In genomic region chr1:180359311-180359710, GRCm38 (mm10) we compare ENCODE assay signal across 15 mouse cellular contexts. TPM values are rescaled to one million over a fixed set of nuclear protein-coding genes. Genes with fewer than 3 reads are reported as not detected.
A peak's percentile ranks its signal among the peaks of the same experiment; 100 is the strongest.
DNase-seq lines count a peak whose midpoint lies in the region; ATAC-seq and TF ChIP-seq lines count a peak whose summit lies in the region.
"Had no signal": no experiment of that assay in that cellular context is flagged by ENCODE, and none has a peak within 500 bp of the region (broad histone marks: within the 10 kb centered on the region; RNA-seq: fewer than 3 reads in every experiment).

No protein-coding gene starts in this region.

- TF ChIP-seq POLR2A in thymus, adult 2 months (IDR thresholded peaks at IDR 0.05; ENCODE audit: control insufficient read depth, extremely low read depth, insufficient read depth, low read length, poor library complexity) = no peak

- H3K27me3 ChIP-seq in heart, embryonic 15.5 days = no peaks in the 10 kb centered on the region
- no peaks in the 10 kb centered on the region for H3K27me3 ChIP-seq in thymus, adult 2 months (ENCODE audit: control insufficient read depth, insufficient read depth, low read length)

- H3K9ac ChIP-seq in heart, embryonic 15.5 days = no peak overlapping the region

- no peak overlapping the region for H3K4me2 ChIP-seq in heart, embryonic 15.5 days

- H3K9me3 ChIP-seq in heart, embryonic 15.5 days (replicated peaks) = no peaks in the 10 kb centered on the region
- H3K9me3 ChIP-seq: embryonic facial prominence, embryonic 10.5 days; hindbrain, embryonic 10.5 days had no signal

- no peak for DNase-seq in heart, postnatal 4 days
- peak; percentile 56 for DNase-seq in thymus, adult 2 months
- no peak for DNase-seq in ovary, postnatal 14 days (ENCODE audit: low spot score)
- no peak for DNase-seq in left cerebral cortex, adult 18-20 months (ENCODE audit: low spot score in 2 of 2)
- no peak for DNase-seq in embryo, embryonic 11 days
- DNase-seq: cerebellum, postnatal 14 days; gastrocnemius, postnatal 36 days; right cerebral cortex, adult 18-20 months had no signal

- no peaks in the 10 kb centered on the region for H3K36me3 ChIP-seq in heart, embryonic 15.5 days
- no peaks in the 10 kb centered on the region for H3K36me3 ChIP-seq in thymus, adult 2 months (ENCODE audit: control insufficient read depth, insufficient read depth, low read length)
- H3K36me3 ChIP-seq: hindbrain, embryonic 10.5 days had no signal

- ATAC-seq in heart, embryonic 15.5 days (replicated peaks; ENCODE audit: insufficient number of reproducible peaks, insufficient read depth, low FRiP score, low read depth) = 0 out of 2 replicates have a peak, but pooled peaks have one; percentile 12
- ATAC-seq in CD4-positive, CD25-positive, alpha-beta regulatory T cell, adult 4 months = peak; percentile 49
- ATAC-seq: intestine, embryonic 16.5 days had no signal

- H3K27ac ChIP-seq in heart, embryonic 15.5 days = no peak overlapping the region
- H3K27ac ChIP-seq in brown adipose tissue, adult 24 weeks (replicated peaks; ENCODE audit: low read depth, low read length) = peak overlapping the region; percentile 53
- peak overlapping the region; percentile 79 for H3K27ac ChIP-seq in thymus, adult 2 months (ENCODE audit: control insufficient read depth, insufficient read depth, low read length)
- H3K27ac ChIP-seq: embryonic facial prominence, embryonic 10.5 days; hindbrain, embryonic 10.5 days had no signal

- WGBS in heart, embryonic 15.5 days = 61% methylated on average over 5 of the region's 5 CpGs
- WGBS in thymus, adult 2 months = 39% methylated on average over 5 of the region's 5 CpGs

- peaks cover 60% of the 10 kb centered on the region for H3K4me1 ChIP-seq in heart, embryonic 15.5 days (replicated peaks)
- peaks cover 63% of the 10 kb centered on the region for H3K4me1 ChIP-seq in brown adipose tissue, adult 24 weeks (ENCODE audit: control insufficient read depth, insufficient read depth, insufficient read length, low read length)
- peaks cover 73% of the 10 kb centered on the region for H3K4me1 ChIP-seq in thymus, adult 2 months (replicated peaks; ENCODE audit: control insufficient read depth, insufficient read depth, low read length)

- no peak for TF ChIP-seq CTCF in thymus, adult 2 months (IDR thresholded peaks at IDR 0.05; ENCODE audit: borderline replicate concordance, control insufficient read depth, extremely low read depth, insufficient read depth, low read length, poor library complexity)

- H3K4me3 ChIP-seq in heart, embryonic 15.5 days = no peak overlapping the region
- no peak overlapping the region for H3K4me3 ChIP-seq in brown adipose tissue, adult 24 weeks (ENCODE audit: insufficient read depth, low read depth, low read length)
- no peak overlapping the region for H3K4me3 ChIP-seq in thymus, adult 2 months (ENCODE audit: control insufficient read depth, insufficient read depth, low read length)
- H3K4me3 ChIP-seq: embryonic facial prominence, embryonic 10.5 days; erythroblast, embryonic 14.5 days; hindbrain, embryonic 10.5 days had no signal

RNA-seq across cellular contexts. Expression of gene Itpkb, which starts 29.0 kb away (rescaled TPM):
- 6.1 and 7.5 TPM in 2 replicates for polyA plus RNA-seq in heart, embryonic 15.5 days (2015; fragmentation: Nextera tagmentation; extraction: Ambion mirVana)
- total RNA-seq in heart, postnatal 4 days (2021) = 10 to 100 TPM; 62.2 to 67.2 TPM
- 10 to 100 TPM; 54.6 to 56.7 TPM for polyA plus RNA-seq in CD4-positive, CD25-positive, alpha-beta regulatory T cell, adult 4 months (2017; shearing (Covaris generic))
- 15.8 and 21.6 TPM in 2 replicates for polyA plus RNA-seq in brown adipose tissue, adult 24 weeks (2012; ENCODE audit: insufficient read depth, insufficient read length, missing spikeins)
- 69.0 and 73.0 TPM in 2 replicates for polyA plus RNA-seq in thymus, adult 2 months (2012; rRNA removed)
- 10 to 100 TPM; 18.3 to 20.2 TPM for total RNA-seq in left cerebral cortex, adult 18-20 months (2021)
